Mouse (Mus musculus): ENCODE results near the gene AA792892.
"Not testable (repeated sequence)": the region's sequence is repeated elsewhere in the genome, so short reads cannot be mapped to it uniquely, and the experiment has no call there.

AA792892 gene

DNA sequence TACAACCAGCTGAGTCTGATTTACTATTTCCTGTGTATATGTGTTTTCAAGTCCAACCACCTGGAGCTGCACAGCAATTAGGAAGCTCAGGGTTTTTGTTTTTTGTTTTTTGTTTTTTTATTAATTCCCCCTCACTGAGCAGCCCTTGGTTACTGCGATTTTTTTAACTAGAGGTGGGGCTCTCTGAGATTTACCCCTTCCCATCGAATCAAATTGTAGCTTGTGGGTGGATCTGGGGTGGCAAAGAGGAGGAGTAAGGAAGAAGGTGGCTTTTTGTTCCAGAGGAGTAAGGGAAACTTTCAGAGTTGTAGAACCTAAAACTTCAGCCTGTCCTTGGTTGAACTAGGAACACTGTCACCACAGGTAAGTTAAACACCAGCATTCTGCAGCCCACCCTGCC lies at the start of gene AA792892:
Gene AA792892, plus strand, starts transcription at position 301 of the 400 bp plus-strand sequence.
- in situ Hi-C loops (cut with MseI, MboI), result not testable (repeated sequence)

DNA sequence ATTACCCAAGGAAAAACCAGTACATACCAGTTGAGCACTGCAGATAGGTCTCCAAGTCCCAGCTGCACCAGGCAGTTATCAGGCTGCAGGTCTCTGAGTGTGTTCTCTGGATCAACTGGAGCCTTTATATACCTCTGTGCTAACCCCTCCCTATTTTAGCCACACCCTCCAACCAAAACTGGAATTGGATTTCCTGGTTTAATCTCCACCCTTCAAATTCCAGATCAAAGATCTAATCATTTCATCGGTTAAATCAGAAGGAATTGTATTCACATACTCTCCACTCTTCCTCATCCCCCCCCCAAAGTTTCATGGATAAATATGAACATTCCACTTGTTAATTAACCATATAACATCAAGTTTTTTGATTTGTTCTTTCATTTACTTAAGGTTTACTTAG lies 32.9 kb upstream of the AA792892 start, which contains the start of gene A430089I19Rik:
Gene A430089I19Rik, minus strand, starts transcription at position 101 of the 400 bp plus-strand sequence.
- in situ Hi-C loops (cut with MseI, MboI), result not testable (repeated sequence)

DNA sequence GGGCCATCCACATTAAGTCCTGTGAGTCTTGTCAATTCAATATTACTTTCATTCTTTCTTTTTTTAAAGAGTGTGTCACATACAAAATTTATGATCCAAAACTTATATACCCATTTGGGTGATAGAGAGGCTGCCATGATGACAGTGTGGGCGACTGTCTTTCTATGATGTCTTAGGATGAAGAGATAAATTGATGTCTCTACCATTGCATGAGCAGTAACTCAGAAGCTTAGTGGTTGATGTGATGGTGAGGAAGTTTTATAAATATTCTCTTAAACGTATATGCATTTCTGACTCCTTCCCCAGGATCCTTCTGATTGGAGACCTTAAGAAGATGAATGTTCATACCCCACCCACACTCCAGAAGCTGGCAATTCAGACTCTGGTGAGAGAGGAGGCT lies 25.4 kb upstream of the AA792892 start, which contains the start of gene Gm6502:
Gene Gm6502, plus strand, starts transcription at position 301 of the 400 bp plus-strand sequence.
- in situ Hi-C loops (cut with MseI, MboI), result not testable (repeated sequence)
